Mouse (Mus musculus): ENCODE results near the gene Fcamr.
A peak's percentile ranks its signal among the peaks of the same experiment; 100 is the strongest.

Gene Fcamr

GRCm38 (mm10) chr1:130800602-130801001 lies at the start of gene Fcamr:
Gene Fcamr, plus strand, starts transcription at chr1:130800902.
- no peak for DNase-seq (ENCODE audit: low spot score in 2 of 2)

- DNase-seq (ENCODE audit: low spot score in 2 of 2), result no peak
Observed at GRCm38 (mm10) chr1:130759689-130760088, 41.0 kb upstream of the Fcamr start.

DNA sequence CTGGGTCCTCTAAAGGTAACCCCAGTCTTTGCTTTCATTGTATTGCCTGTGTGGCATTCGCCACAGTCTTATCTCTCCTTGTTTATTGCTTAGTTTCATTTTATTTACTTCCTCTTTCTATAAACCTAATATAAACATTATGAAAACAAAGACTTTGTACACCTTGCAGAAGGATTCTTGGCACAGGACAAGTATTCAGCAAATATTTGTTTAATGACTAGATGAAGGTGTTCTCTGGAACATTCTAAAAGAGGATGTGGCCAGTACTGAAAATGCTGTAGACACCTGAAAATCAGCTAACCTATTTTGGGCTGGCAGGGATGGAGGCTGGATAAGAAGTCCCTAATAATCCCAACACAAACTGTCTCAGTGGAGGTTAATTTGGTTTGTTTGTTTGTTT lies 39.1 kb upstream of the Fcamr start:
- no peak for DNase-seq (ENCODE audit: low spot score in 2 of 2)

DNA sequence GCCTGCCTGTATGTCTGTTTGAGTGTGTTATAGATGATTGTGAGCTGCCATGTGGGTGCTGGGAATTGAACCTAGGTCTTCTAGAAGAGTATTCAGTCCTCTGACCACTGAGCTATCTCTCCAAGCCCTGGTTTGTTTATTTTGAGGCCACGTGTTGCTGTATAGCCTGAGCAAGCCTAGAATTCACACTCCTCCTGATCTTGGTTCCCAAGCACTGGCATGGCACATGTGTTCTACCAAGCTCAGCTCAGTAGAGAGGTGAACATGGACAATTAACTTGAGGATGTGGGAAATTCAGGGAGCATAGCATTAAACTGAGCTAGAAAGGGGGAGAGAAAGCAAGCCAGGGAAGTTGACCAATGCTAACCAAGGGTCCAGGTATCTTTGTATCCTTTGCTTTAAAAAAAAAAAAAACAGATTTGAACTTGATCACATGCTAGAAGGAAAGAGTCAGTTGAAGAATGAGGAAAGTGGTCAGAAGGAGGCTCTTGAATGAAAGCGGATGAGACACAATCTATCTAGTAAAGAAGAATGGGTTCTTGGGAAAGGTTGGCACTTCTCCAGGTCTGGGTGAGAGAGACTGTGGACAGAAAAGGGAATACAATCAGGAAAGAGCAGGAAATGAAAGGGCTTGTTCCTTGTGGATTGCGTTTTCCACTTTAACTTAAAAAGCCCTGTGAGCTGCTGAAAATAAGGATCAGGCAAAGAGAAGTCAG lies 38.5 kb upstream of the Fcamr start:
- no peak for DNase-seq (ENCODE audit: low spot score in 2 of 2)

- no peak for DNase-seq (ENCODE audit: low spot score in 2 of 2)
Observed at GRCm38 (mm10) chr1:130764027-130764461, 36.7 kb upstream of the Fcamr start.

DNA sequence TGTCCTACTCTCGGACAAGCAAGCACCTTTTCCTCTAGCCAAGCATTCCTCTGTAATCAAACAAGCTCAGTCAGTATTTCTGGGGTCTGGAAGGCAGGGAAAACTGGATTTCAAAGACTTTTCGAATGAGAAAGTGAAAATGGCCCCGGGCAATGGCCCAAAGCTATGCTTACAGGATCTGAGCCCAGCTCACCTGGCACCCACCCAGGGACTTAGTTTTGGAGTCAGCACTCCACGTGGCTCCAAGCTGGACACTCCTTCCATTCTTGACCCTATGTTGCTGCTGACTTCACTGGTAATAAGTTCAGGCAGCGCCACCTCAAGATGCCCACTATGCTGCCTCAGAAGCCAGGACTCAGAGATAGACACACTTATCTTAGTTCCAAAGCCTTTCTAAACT lies 33.6 kb upstream of the Fcamr start:
- DNase-seq (ENCODE audit: low spot score in 2 of 2), result no peak

DNA sequence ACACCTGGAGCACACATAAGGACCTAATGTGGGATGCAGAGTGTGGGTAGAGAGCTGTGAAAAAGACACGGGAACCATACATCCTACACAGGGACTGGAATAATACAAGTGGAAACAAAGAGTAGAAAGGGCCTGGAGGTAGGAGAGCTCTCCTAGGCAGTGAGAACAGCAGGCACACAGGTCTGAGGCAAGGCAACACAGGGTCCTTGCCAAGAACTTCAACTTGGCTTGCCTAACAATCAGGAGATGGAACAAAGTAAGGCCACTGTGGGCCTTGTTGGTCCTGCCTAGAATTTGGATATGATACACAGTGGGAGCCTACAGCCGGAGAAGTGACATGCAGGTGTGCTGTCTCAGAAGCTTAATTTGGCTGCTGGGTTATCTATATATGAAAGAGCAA lies 30.8 kb upstream of the Fcamr start:
- DNase-seq (ENCODE audit: low spot score in 2 of 2), result no peak

DNA sequence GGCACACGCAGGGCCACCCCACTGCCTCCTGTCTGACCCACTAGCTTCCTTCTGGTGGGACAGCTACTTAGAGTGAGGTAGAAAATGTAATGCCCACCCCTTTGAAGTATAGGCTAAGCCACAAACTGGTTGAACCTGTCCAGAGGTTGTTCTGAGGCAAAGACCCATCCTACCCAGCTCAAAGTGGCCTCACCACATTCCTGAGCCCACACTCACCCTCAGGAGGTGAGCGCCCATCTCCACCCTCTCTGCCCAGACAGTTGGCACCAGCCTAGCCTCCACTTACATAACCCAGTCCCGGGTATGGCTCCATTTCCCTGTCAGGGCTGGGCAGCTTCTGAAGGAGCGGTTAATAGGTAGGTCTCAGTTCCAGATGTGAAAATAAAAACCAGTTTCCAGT lies 30.2 kb upstream of the Fcamr start:
- DNase-seq (ENCODE audit: low spot score in 2 of 2), result no peak

DNA sequence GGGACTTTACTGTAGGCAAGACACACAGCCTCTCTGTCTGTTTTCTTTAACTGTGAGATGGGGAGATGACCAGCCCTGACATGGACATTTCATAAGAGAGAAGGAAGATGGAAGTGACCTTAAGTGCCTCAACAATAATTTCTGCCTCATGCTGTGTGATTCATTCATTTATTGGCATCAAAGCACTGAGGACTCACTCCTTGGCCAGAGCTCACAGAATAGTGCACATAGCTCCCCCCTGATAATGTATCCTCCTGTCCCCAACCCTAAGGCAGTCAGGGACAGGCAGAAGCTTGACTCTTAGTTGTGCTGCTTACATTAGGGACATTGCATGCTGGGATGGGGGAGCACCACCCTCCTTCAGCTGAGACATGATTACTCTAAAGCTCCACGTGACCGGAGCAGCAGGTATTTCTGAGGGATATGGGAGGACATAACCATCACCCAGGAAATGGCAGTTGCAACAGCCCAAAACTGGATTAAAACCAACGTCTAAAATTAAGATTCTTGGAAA lies 29.7 kb upstream of the Fcamr start:
- DNase-seq (ENCODE audit: low spot score in 2 of 2), result no peak

DNA sequence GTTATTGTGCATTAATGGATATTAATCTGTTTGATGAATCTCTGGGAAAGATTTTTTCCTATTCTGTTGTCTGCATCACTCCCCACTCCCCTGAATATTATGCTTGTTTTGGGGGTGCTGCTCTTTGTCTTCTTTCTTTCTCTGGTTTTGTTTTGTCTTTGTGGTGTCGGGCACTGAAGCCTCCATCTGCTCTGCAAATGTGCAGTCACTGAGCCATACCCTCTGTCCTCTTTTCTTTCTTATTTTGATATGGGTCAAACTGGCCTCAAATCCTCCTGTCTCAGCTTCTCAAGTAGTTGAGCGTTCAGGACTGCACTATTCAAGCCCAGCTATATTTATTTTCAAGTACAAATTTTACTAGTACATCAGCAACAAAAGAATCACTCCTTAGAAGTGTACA lies 25.5 kb upstream of the Fcamr start:
- DNase-seq (ENCODE audit: low spot score in 2 of 2), result no peak

DNA sequence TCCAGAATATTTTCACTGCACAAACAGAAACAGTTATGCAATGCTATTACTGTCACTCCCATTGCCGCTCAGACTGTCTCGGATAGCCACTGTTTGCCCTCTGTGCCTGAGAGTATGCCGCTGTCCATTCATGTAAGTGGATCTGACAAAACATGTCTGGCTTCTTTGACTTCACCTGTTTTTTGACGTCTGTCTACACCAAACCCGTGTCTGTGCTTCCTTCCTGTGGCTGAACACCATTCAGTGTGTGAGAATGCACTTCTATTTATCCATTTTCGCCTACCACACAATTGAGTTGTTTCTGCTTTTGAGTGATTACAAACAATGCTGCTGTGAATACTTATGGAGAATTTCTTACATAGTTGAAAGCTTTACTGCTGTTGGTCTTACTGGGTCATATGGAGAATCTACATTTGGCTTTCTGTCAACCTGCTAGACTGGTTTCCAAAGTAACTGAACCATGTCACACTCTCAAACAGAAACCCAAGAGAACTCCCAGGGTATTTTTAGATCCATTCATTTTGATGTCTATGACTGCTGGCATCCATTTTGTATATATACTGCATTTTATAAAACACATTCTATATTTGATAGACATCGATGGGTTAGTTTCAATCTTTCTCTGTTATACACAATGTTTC lies 24.9 kb upstream of the Fcamr start:
- DNase-seq (ENCODE audit: low spot score in 2 of 2), result no peak

DNA sequence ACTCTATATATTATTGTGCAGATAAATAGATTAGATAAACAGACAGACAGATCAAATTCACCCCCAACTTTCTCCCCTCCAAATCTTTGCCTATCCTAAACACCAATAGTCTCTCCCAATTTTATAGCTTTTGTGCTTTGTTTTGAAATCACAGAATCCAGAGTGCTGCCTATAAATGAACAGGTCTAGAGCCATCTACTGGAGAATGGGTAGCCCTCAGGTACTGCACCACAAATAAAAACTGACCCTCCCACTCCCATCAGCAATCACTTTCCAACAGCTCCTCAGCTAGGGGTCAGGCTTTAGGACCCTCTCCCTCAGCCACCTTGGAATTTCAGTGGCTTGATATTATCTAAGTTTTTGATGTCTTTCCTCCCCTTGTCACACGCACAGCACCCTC lies 24.1 kb upstream of the Fcamr start:
- no peak for DNase-seq (ENCODE audit: low spot score in 2 of 2)

DNA sequence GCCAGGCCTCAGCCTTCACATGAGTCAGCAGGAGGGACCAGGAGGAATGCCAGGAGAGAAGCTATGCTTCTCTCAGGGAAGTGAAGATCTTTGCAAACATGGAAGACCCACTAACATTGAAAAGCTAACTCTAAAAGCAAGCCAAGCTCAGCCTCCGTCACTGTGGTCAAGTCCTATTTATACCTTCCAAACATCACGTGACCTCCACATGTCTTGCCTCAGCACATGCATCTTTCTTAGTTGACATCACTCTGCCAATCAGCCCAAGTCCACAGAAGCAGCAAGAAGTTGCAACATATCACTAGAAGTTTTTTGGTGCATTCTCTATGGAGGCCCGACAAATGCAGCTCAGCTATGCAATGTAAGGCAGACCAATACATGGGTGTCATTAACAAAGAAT lies 20.8 kb upstream of the Fcamr start:
- DNase-seq (ENCODE audit: low spot score in 2 of 2), result no peak

DNA sequence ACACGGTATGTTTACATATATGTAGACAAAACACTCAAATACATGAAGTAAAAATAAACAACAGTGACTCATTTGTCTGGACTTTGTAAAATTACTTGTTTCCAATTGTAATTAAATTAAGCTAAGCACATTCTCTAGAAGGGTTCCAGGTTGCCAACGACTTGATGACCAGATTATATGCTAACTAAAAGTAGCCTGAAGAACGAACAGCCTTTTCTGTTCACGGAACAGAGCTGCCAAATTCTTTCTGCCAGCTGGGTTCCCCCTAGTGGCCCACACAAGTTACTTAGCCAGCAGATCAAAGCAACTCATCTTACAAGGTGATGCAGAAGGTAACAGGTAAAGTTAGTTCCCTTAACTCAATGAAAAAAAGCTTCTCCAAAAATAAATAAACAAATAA lies 16.6 kb upstream of the Fcamr start:
- DNase-seq (ENCODE audit: low spot score in 2 of 2), result peak in 1 of 2 experiments; percentile 7

- no peak for DNase-seq (ENCODE audit: low spot score in 2 of 2)
Observed at GRCm38 (mm10) chr1:130787001-130787400, 13.7 kb upstream of the Fcamr start.

DNA sequence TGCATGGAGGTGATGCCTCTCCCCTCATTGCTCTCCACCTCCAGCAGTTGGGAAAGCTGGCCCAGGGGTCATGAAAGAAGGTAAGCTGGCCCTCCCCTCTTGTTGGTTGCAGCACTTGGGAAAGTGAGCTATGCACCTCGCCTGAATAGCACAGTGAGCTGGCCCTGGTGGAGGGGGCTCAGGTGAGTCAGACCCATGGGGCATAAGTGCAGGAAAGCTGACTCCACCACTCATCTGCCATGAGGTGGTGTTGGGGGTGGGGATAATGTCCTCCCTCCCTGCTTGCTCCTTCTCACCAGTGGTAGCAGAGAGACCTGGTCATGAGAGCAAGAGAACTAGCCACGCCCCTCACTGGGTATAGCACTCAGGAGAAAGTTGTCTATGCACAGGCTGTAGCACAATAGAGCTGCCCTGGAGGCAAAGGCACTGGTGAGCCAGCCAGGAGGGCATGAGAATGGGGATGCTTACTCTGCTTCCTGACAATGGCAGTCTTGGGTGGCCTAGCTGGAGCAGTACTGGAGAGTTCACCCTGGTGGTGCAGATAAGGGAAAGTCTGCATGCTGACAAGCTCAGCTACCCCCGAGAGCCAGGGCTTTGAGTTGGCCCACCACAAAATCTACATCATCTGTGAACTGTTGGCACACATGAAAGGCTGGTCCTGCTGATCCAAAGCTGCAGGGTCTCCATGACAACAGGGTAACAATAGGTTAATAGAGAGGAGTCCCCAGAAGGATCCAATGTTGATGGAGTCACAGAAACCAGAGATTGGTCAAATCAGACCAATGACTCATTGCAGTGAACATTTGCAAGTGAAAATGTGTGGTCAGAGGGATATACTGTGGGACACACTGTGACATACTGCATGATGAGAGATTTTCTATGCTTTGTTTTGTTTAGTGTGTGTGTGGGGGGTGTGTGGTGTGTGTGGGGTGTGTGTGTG lies 10.9 kb upstream of the Fcamr start:
- DNase-seq (ENCODE audit: low spot score in 2 of 2), result no peak

DNA sequence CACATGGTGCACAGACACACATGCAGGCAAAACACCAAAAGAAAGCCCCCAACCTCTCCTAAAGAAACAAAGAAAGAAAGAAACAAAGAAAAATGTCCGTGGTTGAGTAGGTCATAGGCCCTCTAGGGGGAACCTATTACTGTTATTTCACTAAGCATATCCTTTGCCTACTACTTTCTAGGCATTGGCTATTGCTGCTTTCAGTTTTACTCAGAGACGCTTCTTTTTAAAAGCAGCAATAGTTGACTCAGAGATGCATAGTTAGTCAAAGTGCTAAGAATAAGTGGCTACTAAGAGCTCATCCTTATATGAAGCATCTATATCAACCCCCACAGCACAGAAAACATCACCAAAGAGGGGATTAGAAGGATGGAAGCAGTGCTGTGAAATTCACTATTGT lies 5.4 kb upstream of the Fcamr start:
- no peak for DNase-seq (ENCODE audit: low spot score in 2 of 2)

- DNase-seq (ENCODE audit: low spot score in 2 of 2), result peak in 1 of 2 experiments; percentile 14
Observed at GRCm38 (mm10) chr1:130796967-130797684, 3.6 kb upstream of the Fcamr start.

DNA sequence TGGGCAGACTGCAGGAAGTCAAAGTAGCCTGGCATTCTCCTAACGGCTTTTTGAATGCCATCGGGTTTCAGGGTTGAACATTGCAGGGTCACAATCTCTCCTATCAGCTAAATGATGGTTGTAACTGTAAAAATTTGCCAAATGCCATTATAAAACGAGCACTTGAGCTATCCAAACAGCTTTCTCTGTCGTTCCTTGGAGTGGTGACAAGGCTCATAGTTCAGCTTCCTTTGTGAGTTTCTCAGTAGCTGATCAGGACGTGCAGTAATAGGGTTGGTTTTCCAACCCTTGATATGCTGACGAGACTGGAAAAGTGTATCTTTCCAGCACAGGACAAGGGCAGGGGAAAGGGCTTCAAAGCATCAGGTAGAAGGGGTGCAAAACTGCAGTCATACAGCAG lies 2.7 kb upstream of the Fcamr start:
- no peak for DNase-seq (ENCODE audit: low spot score in 2 of 2)

GRCm38 (mm10) chr1:130798551-130798950 lies 2.2 kb upstream of the Fcamr start:
- no peak for DNase-seq (ENCODE audit: low spot score in 2 of 2)

GRCm38 (mm10) chr1:130799399-130799798 lies 1.3 kb upstream of the Fcamr start:
- DNase-seq (ENCODE audit: low spot score in 2 of 2), result no peak

GRCm38 (mm10) chr1:130801511-130801910 lies 809 bp downstream of the Fcamr start:
- DNase-seq (ENCODE audit: low spot score in 2 of 2), result no peak
